9 mouse cellular contexts compared by ENCODE assay signal in genomic region chr4:140610841-140611609, GRCm38 (mm10). TPM values are rescaled to one million over a fixed set of nuclear protein-coding genes. Genes with fewer than 3 reads are reported as not detected.
DNase-seq lines count a peak whose midpoint lies in the region; ATAC-seq and TF ChIP-seq lines count a peak whose summit lies in the region.
"Had no signal": no experiment of that assay in that cellular context is flagged by ENCODE, and none has a peak within 500 bp of the region (broad histone marks: within the 10 kb centered on the region; RNA-seq: fewer than 3 reads in every experiment).

No protein-coding gene starts in this region.

- peaks cover 30% of the 10 kb centered on the region for H3K4me1 ChIP-seq in kidney, embryonic 14.5 days (ENCODE audit: control insufficient read depth, insufficient read depth, low read length)
- peaks cover 16% of the 10 kb centered on the region for H3K4me1 ChIP-seq in heart, postnatal 0 days (ENCODE audit: control insufficient read depth, insufficient read depth)
- peaks cover 13% of the 10 kb centered on the region for H3K4me1 ChIP-seq in thymus, adult 2 months (replicated peaks; ENCODE audit: control insufficient read depth, insufficient read depth, low read length)

- no peak for TF ChIP-seq POLR2A in thymus, adult 2 months (IDR thresholded peaks at IDR 0.05; ENCODE audit: control insufficient read depth, extremely low read depth, insufficient read depth, low read length, poor library complexity)

- peak overlapping the region; percentile 17 for H3K4me2 ChIP-seq in kidney, embryonic 14.5 days (replicated peaks; ENCODE audit: low read depth, low read length)
- H3K4me2 ChIP-seq in heart, postnatal 0 days (ENCODE audit: low read depth, low read length): no peak overlapping the region

- no peak overlapping the region for H3K4me3 ChIP-seq in kidney, embryonic 14.5 days (ENCODE audit: low read length)
- H3K4me3 ChIP-seq in heart, postnatal 0 days (ENCODE audit: low read depth, low read length): no peak overlapping the region
- H3K4me3 ChIP-seq in thymus, adult 2 months (ENCODE audit: control insufficient read depth, insufficient read depth, low read length): no peak overlapping the region

- no peak for TF ChIP-seq EP300 in heart, postnatal 0 days (IDR thresholded peaks at IDR 0.05; ENCODE audit: low read depth)

- H3K36me3 ChIP-seq in kidney, embryonic 14.5 days (ENCODE audit: control insufficient read depth, insufficient read depth, low read length): peaks cover 16% of the 10 kb centered on the region
- peaks cover 4% of the 10 kb centered on the region; the same call in 1 of the 2 replicates for H3K36me3 ChIP-seq in heart, postnatal 0 days (replicated peaks; ENCODE audit: control insufficient read depth, insufficient read depth, low read length)
- H3K36me3 ChIP-seq in thymus, adult 2 months (ENCODE audit: control insufficient read depth, insufficient read depth, low read length): no peaks in the 10 kb centered on the region

- H3K27ac ChIP-seq in kidney, embryonic 14.5 days (ENCODE audit: low read depth, low read length): peak overlapping the region; percentile 84
- peak overlapping the region; percentile 59 for H3K27ac ChIP-seq in heart, postnatal 0 days (ENCODE audit: low read depth)
- no peak overlapping the region for H3K27ac ChIP-seq in thymus, adult 2 months (ENCODE audit: control insufficient read depth, insufficient read depth, low read length)

- TF ChIP-seq CTCF in heart, postnatal 0 days (IDR thresholded peaks at IDR 0.05; ENCODE audit: low read depth): no peak
- TF ChIP-seq CTCF in thymus, adult 2 months (IDR thresholded peaks at IDR 0.05; ENCODE audit: borderline replicate concordance, control insufficient read depth, extremely low read depth, insufficient read depth, low read length, poor library complexity): no peak

- WGBS in kidney, embryonic 14.5 days: 14% methylated on average over 12 of the region's 12 CpGs
- WGBS in heart, postnatal 0 days: 28% methylated on average over 12 of the region's 12 CpGs
- 92% methylated on average over 12 of the region's 12 CpGs for WGBS in thymus, adult 2 months

- ATAC-seq in kidney, embryonic 14.5 days (ENCODE audit: low FRiP score, low TSS enrichment): peak; percentile 51; the same call in 1 of the 2 replicates
- ATAC-seq in heart, postnatal 0 days (ENCODE audit: insufficient read depth, low read depth): peak; percentile 27; the same call in 1 of the 2 replicates

- H3K9ac ChIP-seq in kidney, embryonic 14.5 days (ENCODE audit: low read depth, low read length): peak overlapping the region; percentile 12; the same call in 1 of the 2 replicates
- H3K9ac ChIP-seq in heart, postnatal 0 days (replicated peaks; ENCODE audit: low read depth, low read length): no peak overlapping the region

- no peaks in the 10 kb centered on the region for H3K27me3 ChIP-seq in kidney, embryonic 14.5 days (ENCODE audit: control insufficient read depth, insufficient read depth, low read length)
- H3K27me3 ChIP-seq in heart, postnatal 0 days (ENCODE audit: control insufficient read depth, insufficient read depth, low read length): no peaks in the 10 kb centered on the region
- H3K27me3 ChIP-seq in thymus, adult 2 months (ENCODE audit: control insufficient read depth, insufficient read depth, low read length): no peaks in the 10 kb centered on the region

- DNase-seq in kidney, postnatal 25 days: no peak
- DNase-seq in brain, adult 2 months (ENCODE audit: low read depth, low spot score): peak; percentile 29
- DNase-seq in heart, postnatal 0 days (ENCODE audit: low spot score): no peak
- DNase-seq in lung, postnatal 36 days: peak; percentile 39
- no peak for DNase-seq in B cell, adult 2 months
- DNase-seq in thymus, adult 2 months: no peak
- no peak for DNase-seq in frontal cortex, postnatal 25 days (ENCODE audit: low spot score in 2 of 2)
- DNase-seq: cerebellum, adult 2 months had no signal

- H3K9me3 ChIP-seq in kidney, embryonic 14.5 days (ENCODE audit: control insufficient read depth, low read length): no peaks in the 10 kb centered on the region
- no peaks in the 10 kb centered on the region for H3K9me3 ChIP-seq in heart, postnatal 0 days (replicated peaks; ENCODE audit: control insufficient read depth, low read length)

RNA-seq across cellular contexts. Expression of gene Arhgef10l, which starts 54.8 kb away (rescaled TPM):
- polyA plus RNA-seq in kidney, embryonic 14.5 days (2014; fragmentation: Nextera tagmentation; extraction: Ambion mirVana): 11.8 and 18.2 TPM in 2 replicates
- 46.8 and 52.8 TPM in 2 replicates for total RNA-seq in heart, postnatal 0 days (2014; rRNA removed; ENCODE audit: low replicate concordance)
- polyA plus RNA-seq in heart, postnatal 0 days (2015; fragmentation: Nextera tagmentation; extraction: Ambion mirVana): 12.1 and 15.4 TPM in 2 replicates
- polyA plus RNA-seq in thymus, adult 2 months (2012; rRNA removed): 22.2 and 26.0 TPM in 2 replicates

Comparison
In these comparisons a context has a peak if more than half of its experiments do, and no peak if none do; other contexts are left out.
1. DNase-seq: peak in brain, adult 2 months (single experiment) and lung, postnatal 36 days (single experiment); none in kidney, postnatal 25 days (0 of 2), heart, postnatal 0 days (single experiment), B cell, adult 2 months (0 of 2), thymus, adult 2 months (single experiment) and frontal cortex, postnatal 25 days (0 of 2).